Mouse (Mus musculus): ENCODE results near the gene Myh9. TPM values are rescaled to one million over a fixed set of nuclear protein-coding genes. Genes with fewer than 3 reads are reported as not detected.

Myh9 gene
- polyA plus RNA-seq, 1 experiment from 2014 or later, result 32.9 TPM

GRCm38 (mm10) chr15:77797609-77798411 lies 44.2 kb downstream of the Myh9 start:
- Histone ChIP-seq H3K36me3 (ENCODE audit: control insufficient read depth, insufficient read depth, low read length) (peaks cover 31% of the 10 kb centered on the region), H3K4me2 (replicated peaks; ENCODE audit: low read depth) (0 out of 2 replicates have a peak overlapping the region, but pooled peaks have one; percentile 2)

GRCm38 (mm10) chr15:77796409-77797035 lies 45.5 kb downstream of the Myh9 start:
- no peak overlapping the region for H3K4me3 ChIP-seq (ENCODE audit: low read depth, low read length)
- ATAC-seq (ENCODE audit: low FRiP score, low TSS enrichment) (no peak), DNase-seq (ENCODE audit: low spot score) (no peak)
- H3K9me3 ChIP-seq (ENCODE audit: control insufficient read depth, low read length), result no peaks in the 10 kb centered on the region
- WGBS, result 86% methylated on average over 26 of the region's 26 CpGs
- H3K9ac ChIP-seq (ENCODE audit: low read length), result no peak overlapping the region
- H3K27ac ChIP-seq (replicated peaks), result no peak overlapping the region
- no peak overlapping the region for H3K4me2 ChIP-seq (replicated peaks; ENCODE audit: low read depth)
- no peaks in the 10 kb centered on the region for H3K27me3 ChIP-seq (ENCODE audit: control insufficient read depth, insufficient read depth, low read length)
- H3K4me1 ChIP-seq (replicated peaks; ENCODE audit: control insufficient read depth, insufficient read depth), result peaks cover 22% of the 10 kb centered on the region
- TF ChIP-seq EP300 (optimal IDR thresholded peaks at IDR 0.05) (no peak), CTCF (IDR thresholded peaks at IDR 0.05; ENCODE audit: low read depth) (no peak)
- H3K36me3 ChIP-seq (ENCODE audit: control insufficient read depth, insufficient read depth, low read length), result peaks cover 37% of the 10 kb centered on the region

More at GRCm38 (mm10) chr15:77797609-77798411, 44.2 kb downstream of the Myh9 start:
- no peak for TF ChIP-seq EP300 (optimal IDR thresholded peaks at IDR 0.05)
- no peak; the same call in 1 of the 2 replicates for TF ChIP-seq CTCF (IDR thresholded peaks at IDR 0.05; ENCODE audit: low read depth)
- H3K27me3 ChIP-seq (ENCODE audit: control insufficient read depth, insufficient read depth, low read length), result no peaks in the 10 kb centered on the region
- peak overlapping the region; percentile 97 for H3K27ac ChIP-seq (replicated peaks)
- H3K9me3 ChIP-seq (ENCODE audit: control insufficient read depth, low read length), result no peaks in the 10 kb centered on the region
- peak overlapping the region; percentile 41 for H3K9ac ChIP-seq (ENCODE audit: low read length)
- ATAC-seq (ENCODE audit: low FRiP score, low TSS enrichment) (peak; percentile 65), DNase-seq (ENCODE audit: low spot score) (peak; percentile 62)
- 48% methylated on average over 14 of the region's 14 CpGs for WGBS
- H3K4me1 ChIP-seq (replicated peaks; ENCODE audit: control insufficient read depth, insufficient read depth), result peaks cover 26% of the 10 kb centered on the region
- H3K4me3 ChIP-seq (ENCODE audit: low read depth, low read length), result no peak overlapping the region

- DNase-seq (ENCODE audit: low spot score) (no peak), ATAC-seq (ENCODE audit: low FRiP score, low TSS enrichment) (no peak)
- Histone ChIP-seq H3K27me3 (ENCODE audit: control insufficient read depth, insufficient read depth, low read length) (no peaks in the 10 kb centered on the region), H3K27ac (replicated peaks) (peak overlapping the region; percentile 5; the same call in 1 of the 2 replicates), H3K4me3 (ENCODE audit: low read depth, low read length) (no peak overlapping the region), H3K4me2 (replicated peaks; ENCODE audit: low read depth) (no peak overlapping the region), H3K36me3 (ENCODE audit: control insufficient read depth, insufficient read depth, low read length) (peaks cover 48% of the 10 kb centered on the region), H3K4me1 (replicated peaks; ENCODE audit: control insufficient read depth, insufficient read depth) (peaks cover 18% of the 10 kb centered on the region), H3K9me3 (ENCODE audit: control insufficient read depth, low read length) (no peaks in the 10 kb centered on the region), H3K9ac (ENCODE audit: low read length) (no peak overlapping the region)
- WGBS, result 83% methylated on average over 13 of the region's 13 CpGs
- TF ChIP-seq EP300 (optimal IDR thresholded peaks at IDR 0.05) (no peak), CTCF (IDR thresholded peaks at IDR 0.05; ENCODE audit: low read depth) (no peak)
Observed at GRCm38 (mm10) chr15:77794908-77795356, 47.0 kb downstream of the Myh9 start.

DNA sequence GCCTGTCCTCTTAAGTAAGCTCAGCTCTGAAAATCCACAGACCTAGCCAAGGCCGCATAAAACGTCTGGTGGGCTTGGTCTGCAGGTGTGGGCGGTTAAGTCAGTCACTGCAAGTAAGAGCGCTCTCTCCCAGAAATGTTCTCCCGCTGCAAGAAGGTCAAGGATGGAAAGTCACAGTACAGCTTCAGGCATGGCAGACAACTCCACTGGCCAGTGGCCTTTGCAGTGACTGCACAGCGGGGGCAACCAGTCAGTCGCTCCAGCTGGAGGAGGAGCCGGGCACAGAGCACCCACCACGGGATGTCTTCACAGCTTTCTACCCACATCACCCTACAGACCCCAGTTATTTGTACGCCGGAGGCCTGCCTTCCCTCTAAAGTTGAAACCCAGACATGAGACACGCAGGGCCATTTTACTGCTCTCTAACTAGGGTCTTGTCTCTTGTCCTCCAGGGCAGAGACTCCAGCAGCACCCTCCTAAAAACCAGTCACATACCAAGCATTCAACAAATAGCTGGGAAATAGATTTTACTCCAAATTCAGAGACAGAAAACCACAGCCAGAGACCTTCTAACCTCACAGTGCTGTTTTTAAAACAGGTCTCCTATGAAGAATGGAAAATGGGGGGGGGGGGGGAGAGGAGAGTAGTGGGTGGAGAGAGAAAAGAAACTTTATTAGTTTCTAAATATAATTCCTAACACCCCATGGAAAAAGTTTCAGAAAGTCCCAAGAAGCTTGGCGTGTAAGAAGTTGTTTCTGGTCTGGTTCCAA lies 47.7 kb downstream of the Myh9 start:
- Histone ChIP-seq H3K36me3 (ENCODE audit: control insufficient read depth, insufficient read depth, low read length) (peaks cover 53% of the 10 kb centered on the region), H3K27ac (replicated peaks) (0 out of 2 replicates have a peak overlapping the region, but pooled peaks have one; percentile 35), H3K4me2 (replicated peaks; ENCODE audit: low read depth) (no peak overlapping the region), H3K9me3 (ENCODE audit: control insufficient read depth, low read length) (no peaks in the 10 kb centered on the region), H3K9ac (ENCODE audit: low read length) (no peak overlapping the region), H3K27me3 (ENCODE audit: control insufficient read depth, insufficient read depth, low read length) (no peaks in the 10 kb centered on the region), H3K4me1 (replicated peaks; ENCODE audit: control insufficient read depth, insufficient read depth) (peaks cover 14% of the 10 kb centered on the region), H3K4me3 (ENCODE audit: low read depth, low read length) (no peak overlapping the region)
- no peak for TF ChIP-seq CTCF (IDR thresholded peaks at IDR 0.05; ENCODE audit: low read depth)
- no peak for TF ChIP-seq EP300 (optimal IDR thresholded peaks at IDR 0.05)
- DNase-seq (ENCODE audit: low spot score), result no peak
- whole genome bisulfite sequencing, result 81% methylated on average over 13 of the region's 13 CpGs
- no peak for ATAC-seq (ENCODE audit: low FRiP score, low TSS enrichment)

GRCm38 (mm10) chr15:77793554-77793953 lies 48.4 kb downstream of the Myh9 start:
- no peak overlapping the region for H3K4me2 ChIP-seq (replicated peaks; ENCODE audit: low read depth)
- DNase-seq (ENCODE audit: low spot score) (no peak), ATAC-seq (ENCODE audit: low FRiP score, low TSS enrichment) (no peak)
- peaks cover 11% of the 10 kb centered on the region for H3K4me1 ChIP-seq (replicated peaks; ENCODE audit: control insufficient read depth, insufficient read depth)
- H3K9ac ChIP-seq (ENCODE audit: low read length), result no peak overlapping the region
- peaks cover 61% of the 10 kb centered on the region for H3K36me3 ChIP-seq (ENCODE audit: control insufficient read depth, insufficient read depth, low read length)
- no peak for TF ChIP-seq EP300 (optimal IDR thresholded peaks at IDR 0.05)
- TF ChIP-seq CTCF (IDR thresholded peaks at IDR 0.05; ENCODE audit: low read depth), result no peak
- H3K27ac ChIP-seq (replicated peaks), result 0 out of 2 replicates have a peak overlapping the region, but pooled peaks have one; percentile 35
- no peaks in the 10 kb centered on the region for H3K9me3 ChIP-seq (ENCODE audit: control insufficient read depth, low read length)
- 72% methylated on average over 7 of the region's 7 CpGs for WGBS
- no peak overlapping the region for H3K4me3 ChIP-seq (ENCODE audit: low read depth, low read length)
- H3K27me3 ChIP-seq (ENCODE audit: control insufficient read depth, insufficient read depth, low read length), result no peaks in the 10 kb centered on the region

Data from stomach, postnatal 0 days (tissue).